Mouse (Mus musculus): ENCODE results near the gene Myo18a.

DNA sequence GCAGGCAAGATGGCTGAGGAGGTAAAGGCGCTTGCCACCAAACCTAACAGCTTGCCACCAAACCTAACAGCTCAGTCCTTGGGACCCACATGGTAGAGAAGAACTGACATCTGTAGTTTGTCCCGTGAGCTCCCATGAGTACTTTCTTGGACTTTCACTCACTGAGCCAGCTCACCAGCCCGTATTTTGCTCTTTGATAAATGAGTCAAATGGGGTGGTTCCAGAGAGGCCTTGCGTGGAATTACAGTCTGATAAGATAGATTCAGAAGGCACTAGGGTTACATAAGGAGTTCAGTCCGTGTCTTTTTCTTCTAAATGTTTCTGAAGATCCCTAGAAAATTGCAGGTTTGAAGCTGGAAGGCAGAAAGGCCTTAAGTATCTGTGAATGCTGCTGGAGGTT, 10.5 kb upstream of the Myo18a start:
- no peak for TF ChIP-seq CTCF (conservative IDR thresholded peaks at IDR 0.05; ENCODE audit: insufficient read depth, insufficient read length, low read depth, low read length)
- no peak for TF ChIP-seq POLR2A (IDR thresholded peaks at IDR 0.05; ENCODE audit: low read depth, low read length)

All from kidney, adult 2 months (tissue).